Mouse (Mus musculus): ENCODE data around the gene Tbx19. TPM values are rescaled to one million over a fixed set of nuclear protein-coding genes. Genes with fewer than 3 reads are reported as not detected.

Gene Tbx19
- total and polyA plus RNA-seq, 3 experiments = 0.04 to 0.66 (median 0.44) TPM

- TF ChIP-seq EP300 (IDR thresholded peaks at IDR 0.05; ENCODE audit: low read length) = no peak
- no peak for TF ChIP-seq MAFK (IDR thresholded peaks at IDR 0.05; ENCODE audit: insufficient replicate concordance, low read length)
- no peak for TF ChIP-seq MEF2A (IDR thresholded peaks at IDR 0.05; ENCODE audit: borderline replicate concordance, low read depth, low read length)
Measured at GRCm38 (mm10) chr1:165110659-165111058, 49.9 kb downstream of the Tbx19 start (continued).

- Histone ChIP-seq H3K4me1 (ENCODE audit: control insufficient read depth in 1 of 2, insufficient read depth in 2 of 2) (no peaks in the 10 kb centered on the region), H3K9me3 (replicated peaks; ENCODE audit: low read length) (no peaks in the 10 kb centered on the region), H3K4me2 (ENCODE audit: insufficient read depth, low read depth, poor library complexity, severe bottlenecking) (no peak overlapping the region), H3K4me3 (replicated peaks in 1 of 3; ENCODE audit: low read depth in 2 of 3, low read length in 2 of 3, poor library complexity in 1 of 3) (no peak overlapping the region), H3K36me3 (replicated peaks in 1 of 2; ENCODE audit: control insufficient read depth in 1 of 2, insufficient read depth in 1 of 2, low read length in 1 of 2) (no peaks in the 10 kb centered on the region), H3K27ac (ENCODE audit: insufficient read depth, low read depth) (no peak overlapping the region), H3K79me2 (replicated peaks; ENCODE audit: control insufficient read depth, extremely low read depth, insufficient read depth, poor library complexity, severe bottlenecking) (no peaks in the 10 kb centered on the region), H3K9ac (ENCODE audit: insufficient read depth, low read depth) (no peak overlapping the region), H3K27me3 (replicated peaks) (no peaks in the 10 kb centered on the region)
- dilution Hi-C loops (cut with MboI; ENCODE audit: extremely low pct_ligation_motif_present, extremely low pct_unique_long_range_greater_than_20kb, low sequenced_read_pairs) (no loop called here), in situ Hi-C loops (cut with MboI; ENCODE audit: low pct_ligation_motif_present, low pct_unique_long_range_greater_than_20kb, low sequenced_read_pairs) (loop anchor here (25.0 kb wide), 1 partner anchor 797 kb away; the partner anchor contains the start of genes Blzf1 and Nme7)
- TF ChIP-seq CHD2 (IDR thresholded peaks at IDR 0.05; ENCODE audit: low read length) (no peak), MAFK (IDR thresholded peaks at IDR 0.05; ENCODE audit: insufficient replicate concordance, low read length) (no peak), RCOR1 (conservative IDR thresholded peaks at IDR 0.05; ENCODE audit: low read depth, low read length) (no peak), ZKSCAN1 (IDR thresholded peaks at IDR 0.05; ENCODE audit: borderline replicate concordance, low read depth, low read length) (no peak), POLR2AphosphoS2 (IDR thresholded peaks at IDR 0.05; ENCODE audit: low read depth, low read length) (no peak), ZC3H11A (IDR thresholded peaks at IDR 0.05; ENCODE audit: low read depth, low read length) (no peak), ETS1 (conservative IDR thresholded peaks at IDR 0.05; ENCODE audit: low read depth, low read length) (no peak), NELFE (IDR thresholded peaks at IDR 0.05; ENCODE audit: low read depth, low read length) (no peak), ZMIZ1 (IDR thresholded peaks at IDR 0.05; ENCODE audit: low read depth, low read length) (no peak), TBP (conservative IDR thresholded peaks at IDR 0.05; ENCODE audit: low read depth, low read length) (no peak), NRF1 (IDR thresholded peaks at IDR 0.05; ENCODE audit: low read depth, low read length) (no peak), SIN3A (IDR thresholded peaks at IDR 0.05; ENCODE audit: low read length) (no peak), CTCF (conservative IDR thresholded peaks at IDR 0.05 in 1 of 2, IDR thresholded peaks at IDR 0.05 in 1 of 2; ENCODE audit: low read depth in 2 of 2, low read length in 2 of 2) (no peak), PAX5 (IDR thresholded peaks at IDR 0.05; ENCODE audit: low read length) (no peak), RAD21 (IDR thresholded peaks at IDR 0.05; ENCODE audit: low read depth, low read length) (no peak), POLR2A (IDR thresholded peaks at IDR 0.05; ENCODE audit: low read depth, low read length) (no peak), USF2 (conservative IDR thresholded peaks at IDR 0.05; ENCODE audit: low read depth, low read length) (no peak), TCF12 (IDR thresholded peaks at IDR 0.05; ENCODE audit: low read depth, low read length) (no peak), MYC (IDR thresholded peaks at IDR 0.05; ENCODE audit: low read depth, low read length) (no peak)
- DNase-seq (ENCODE audit: extremely low read depth) = no peak
Measured at GRCm38 (mm10) chr1:165109135-165109534, 51.4 kb downstream of the Tbx19 start.
